Mouse (Mus musculus): ENCODE measurements around the gene Haus2.

- TF ChIP-seq TAL1 (IDR thresholded peaks at IDR 0.05; ENCODE audit: low read length) (no peak), GATA1 (IDR thresholded peaks at IDR 0.05; ENCODE audit: low read length) (no peak)
These were observed 19.4 kb upstream of the Haus2 start for GRCm38 (mm10) chr2:120589759-120590158.
